Mouse (Mus musculus) lung, adult 2 months (tissue): ENCODE measurements at regions not wholly inside any gene's neighbourhood (a gene's known extent, or its start where the extent isn't known, plus 50 kb on each side); places are given as distances from the start of the nearest gene placed in this dataset.

Experiments
- CTCF ChIP-seq: fragments of 200-500 bp; IDR thresholded peaks from 2 replicates; pipeline ENCODE4 v1.5.1; 2011; ENCODE audit warnings: mild to moderate bottlenecking, low read length, control low read depth; ENCODE audit not compliant: insufficient read depth
- POLR2A ChIP-seq: fragments of 200-500 bp; IDR thresholded peaks from 2 replicates; pipeline ENCODE4 v1.6.1; 2011; ENCODE audit warnings: low read depth, mild to moderate bottlenecking, control low read depth, low read length, borderline replicate concordance; ENCODE audit errors: extremely low read depth

- no peak for TF ChIP-seq CTCF
- no peak for TF ChIP-seq POLR2A
Observed at GRCm38 (mm10) chr12:73462091-73462490, 84.1 kb downstream of the Tmem30b start.
